ENCODE assay signal across 7 mouse cellular contexts in genomic region chr6:51383769-51384755, GRCm38 (mm10). TPM values are rescaled to one million over a fixed set of nuclear protein-coding genes. Genes with fewer than 3 reads are reported as not detected.
A peak's percentile ranks its signal among the peaks of the same experiment; 100 is the strongest.
DNase-seq lines count a peak whose midpoint lies in the region; ATAC-seq and TF ChIP-seq lines count a peak whose summit lies in the region.

No protein-coding gene starts in this region.

- TF ChIP-seq EP300 in heart, adult 2 months (IDR thresholded peaks at IDR 0.05; ENCODE audit: insufficient read depth, low read depth, low read length): peak; percentile 66; the same call in 1 of the 2 replicates

- no peak overlapping the region; the same call in 1 of the 2 replicates for H3K27ac ChIP-seq in embryonic facial prominence, embryonic 11.5 days (replicated peaks; ENCODE audit: low read depth, low read length)
- H3K27ac ChIP-seq in heart, adult 2 months: no peak overlapping the region
- H3K27ac ChIP-seq in kidney, adult 2 months (ENCODE audit: insufficient read depth, low read depth, low read length): no peak overlapping the region
- H3K27ac ChIP-seq in limb, embryonic 12.5 days: no peak overlapping the region
- H3K27ac ChIP-seq in midbrain, embryonic 15.5 days: peak overlapping the region; percentile 77

- no peaks in the 10 kb centered on the region for H3K4me1 ChIP-seq in embryonic facial prominence, embryonic 11.5 days (ENCODE audit: control insufficient read depth, insufficient read depth, low read length)
- H3K4me1 ChIP-seq in heart, adult 2 months (ENCODE audit: control insufficient read depth, insufficient read depth, low read length): no peaks in the 10 kb centered on the region
- no peaks in the 10 kb centered on the region for H3K4me1 ChIP-seq in kidney, adult 2 months (ENCODE audit: control insufficient read depth, insufficient read depth, low read length)
- 0 out of 2 replicates have a peak, but pooled peaks cover 4% of the 10 kb centered on the region for H3K4me1 ChIP-seq in limb, embryonic 12.5 days (replicated peaks)
- peaks cover 13% of the 10 kb centered on the region for H3K4me1 ChIP-seq in midbrain, embryonic 15.5 days

- ATAC-seq in embryonic facial prominence, embryonic 11.5 days (replicated peaks; ENCODE audit: insufficient number of reproducible peaks, low FRiP score, low TSS enrichment, low read depth): no peak
- peak; percentile 63; the same call in 1 of the 2 replicates for ATAC-seq in limb, embryonic 12.5 days (ENCODE audit: insufficient number of reproducible peaks, insufficient read depth, low FRiP score, low TSS enrichment, low read depth)
- peak; percentile 43 for ATAC-seq in midbrain, embryonic 15.5 days (replicated peaks)

- no peaks in the 10 kb centered on the region for H3K79me2 ChIP-seq in heart, adult 2 months (replicated peaks; ENCODE audit: control insufficient read depth, insufficient read depth, low read length)

- peak; percentile 80 for DNase-seq in adrenal gland, postnatal 25 days
- DNase-seq in embryonic facial prominence, embryonic 11.5 days (ENCODE audit: low spot score): peak; percentile 98
- peak; percentile 78 to 82 for DNase-seq in heart, adult 2 months
- DNase-seq in kidney, adult 2 months: peak; percentile 88
- DNase-seq in spleen, adult 18-20 months: peak; percentile 37 to 78

- TF ChIP-seq POLR2A in heart, adult 2 months (IDR thresholded peaks at IDR 0.05; ENCODE audit: insufficient read depth, low read depth, low read length): no peak
- no peak for TF ChIP-seq POLR2A in kidney, adult 2 months (IDR thresholded peaks at IDR 0.05; ENCODE audit: low read depth, low read length)

- no peaks in the 10 kb centered on the region for H3K27me3 ChIP-seq in embryonic facial prominence, embryonic 11.5 days (ENCODE audit: control insufficient read depth, insufficient read depth, low read length)
- no peaks in the 10 kb centered on the region for H3K27me3 ChIP-seq in heart, adult 2 months (ENCODE audit: control insufficient read depth, insufficient read depth, low read length)
- H3K27me3 ChIP-seq in kidney, adult 2 months (replicated peaks; ENCODE audit: control insufficient read depth, insufficient read depth, low read length): no peaks in the 10 kb centered on the region
- H3K27me3 ChIP-seq in limb, embryonic 12.5 days: no peaks in the 10 kb centered on the region
- H3K27me3 ChIP-seq in midbrain, embryonic 15.5 days (replicated peaks): no peaks in the 10 kb centered on the region

- H3K9ac ChIP-seq in embryonic facial prominence, embryonic 11.5 days (replicated peaks; ENCODE audit: low read length): peak overlapping the region; percentile 59
- no peak overlapping the region for H3K9ac ChIP-seq in heart, adult 2 months (ENCODE audit: low read depth, low read length)
- peak overlapping the region; percentile 49 for H3K9ac ChIP-seq in limb, embryonic 12.5 days (replicated peaks)
- H3K9ac ChIP-seq in midbrain, embryonic 15.5 days: peak overlapping the region; percentile 9; the same call in 1 of the 2 replicates

- TF ChIP-seq CTCF in heart, adult 2 months (IDR thresholded peaks at IDR 0.05): peak; percentile 86
- peak; percentile 79 for TF ChIP-seq CTCF in kidney, adult 2 months (conservative IDR thresholded peaks at IDR 0.05; ENCODE audit: insufficient read depth, insufficient read length, low read depth, low read length)

- H3K4me2 ChIP-seq in embryonic facial prominence, embryonic 11.5 days (ENCODE audit: low read depth, low read length): peak overlapping the region; percentile 37
- peak overlapping the region; percentile 50 for H3K4me2 ChIP-seq in limb, embryonic 12.5 days
- peak overlapping the region; percentile 38 for H3K4me2 ChIP-seq in midbrain, embryonic 15.5 days

- intact Hi-C loops in heart, adult 2 months (cut with DNase I): loop anchor here (1.0 to 5.0 kb wide), 5 partner anchors 85 to 838 kb away; partner anchors contain the start of genes Hnrnpa2b1 and Hoxa7

- no peaks in the 10 kb centered on the region for H3K9me3 ChIP-seq in embryonic facial prominence, embryonic 11.5 days (replicated peaks; ENCODE audit: control insufficient read depth, low read length)
- 0 out of 2 replicates have a peak, but pooled peaks cover 3% of the 10 kb centered on the region for H3K9me3 ChIP-seq in limb, embryonic 12.5 days
- no peaks in the 10 kb centered on the region for H3K9me3 ChIP-seq in midbrain, embryonic 15.5 days

- no peak overlapping the region for H3K4me3 ChIP-seq in embryonic facial prominence, embryonic 11.5 days (ENCODE audit: low read depth, low read length)
- no peak overlapping the region for H3K4me3 ChIP-seq in heart, adult 2 months
- no peak overlapping the region for H3K4me3 ChIP-seq in kidney, adult 2 months (ENCODE audit: insufficient read depth, low read depth, low read length)
- H3K4me3 ChIP-seq in limb, embryonic 12.5 days (replicated peaks): peak overlapping the region; percentile 24
- H3K4me3 ChIP-seq in midbrain, embryonic 15.5 days: peak overlapping the region; percentile 9; the same call in 1 of the 2 replicates

- WGBS in embryonic facial prominence, embryonic 11.5 days: 14% methylated on average over 26 of the region's 26 CpGs
- 15% methylated on average over 26 of the region's 26 CpGs for whole genome bisulfite sequencing in heart, adult 2 months
- WGBS in kidney, adult 2 months: 17% methylated on average over 26 of the region's 26 CpGs
- 12% methylated on average over 26 of the region's 26 CpGs for WGBS in limb, embryonic 12.5 days
- 10% methylated on average over 26 of the region's 26 CpGs for WGBS in midbrain, embryonic 15.5 days

- no peaks in the 10 kb centered on the region for H3K36me3 ChIP-seq in embryonic facial prominence, embryonic 11.5 days (replicated peaks; ENCODE audit: control insufficient read depth, insufficient read depth, low read depth, low read length)
- H3K36me3 ChIP-seq in heart, adult 2 months (ENCODE audit: control insufficient read depth, insufficient read depth, low read length): no peaks in the 10 kb centered on the region
- H3K36me3 ChIP-seq in kidney, adult 2 months (ENCODE audit: control insufficient read depth, insufficient read depth, low read length): no peaks in the 10 kb centered on the region
- H3K36me3 ChIP-seq in limb, embryonic 12.5 days: no peaks in the 10 kb centered on the region
- H3K36me3 ChIP-seq in midbrain, embryonic 15.5 days (replicated peaks): no peaks in the 10 kb centered on the region

RNA-seq across cellular contexts. Expression of gene Nfe2l3, which starts 48.4 kb away (rescaled TPM):
- 0.48 TPM in 1 of 2 replicates, not detected in the other for total RNA-seq in adrenal gland, postnatal 25 days (2021)
- 1.5 and 1.6 TPM in 2 replicates for polyA plus RNA-seq in embryonic facial prominence, embryonic 11.5 days (2014; fragmentation: Nextera tagmentation; extraction: Ambion mirVana)
- under 1 TPM; 0.16 to 0.18 TPM for total RNA-seq in heart, adult 2 months (2021)
- 0.20 TPM in 2 replicates for polyA plus RNA-seq in heart, adult 2 months (2012; rRNA removed)
- 0.75 and 1.3 TPM in 2 replicates for polyA plus RNA-seq in kidney, adult 2 months (2012; rRNA removed)
- polyA plus RNA-seq in limb, embryonic 12.5 days (2016; fragmentation: Nextera tagmentation; extraction: Ambion mirVana): 0.96 and 1.4 TPM in 2 replicates
- polyA plus RNA-seq in midbrain, embryonic 15.5 days (2015; fragmentation: Nextera tagmentation; extraction: Ambion mirVana): 8.2 and 8.6 TPM in 2 replicates

Comparison
In these comparisons a context has a peak if more than half of its experiments do, and no peak if none do; other contexts are left out.
1. H3K4me3 ChIP-seq: peak in limb, embryonic 12.5 days (single experiment) and midbrain, embryonic 15.5 days (single experiment); none in embryonic facial prominence, embryonic 11.5 days (single experiment), heart, adult 2 months (single experiment) and kidney, adult 2 months (single experiment).
2. Peak in every context shown above with its lines, with median percentiles within 50 percentile points of each other: DNase-seq and H3K4me2 ChIP-seq.